Mouse (Mus musculus) WW6 (cell line): ENCODE data around the gene Spns1.
"Not testable (repeated sequence)": the region's sequence is repeated elsewhere in the genome, so short reads cannot be mapped to it uniquely, and the experiment has no call there.

Experiments used
- DNase-seq: peaks from one replicate; pipeline ENCODE4 v3.0.0-alpha.2; 2013; ENCODE audit warnings: low read depth, low spot score

Spns1 gene

DNA sequence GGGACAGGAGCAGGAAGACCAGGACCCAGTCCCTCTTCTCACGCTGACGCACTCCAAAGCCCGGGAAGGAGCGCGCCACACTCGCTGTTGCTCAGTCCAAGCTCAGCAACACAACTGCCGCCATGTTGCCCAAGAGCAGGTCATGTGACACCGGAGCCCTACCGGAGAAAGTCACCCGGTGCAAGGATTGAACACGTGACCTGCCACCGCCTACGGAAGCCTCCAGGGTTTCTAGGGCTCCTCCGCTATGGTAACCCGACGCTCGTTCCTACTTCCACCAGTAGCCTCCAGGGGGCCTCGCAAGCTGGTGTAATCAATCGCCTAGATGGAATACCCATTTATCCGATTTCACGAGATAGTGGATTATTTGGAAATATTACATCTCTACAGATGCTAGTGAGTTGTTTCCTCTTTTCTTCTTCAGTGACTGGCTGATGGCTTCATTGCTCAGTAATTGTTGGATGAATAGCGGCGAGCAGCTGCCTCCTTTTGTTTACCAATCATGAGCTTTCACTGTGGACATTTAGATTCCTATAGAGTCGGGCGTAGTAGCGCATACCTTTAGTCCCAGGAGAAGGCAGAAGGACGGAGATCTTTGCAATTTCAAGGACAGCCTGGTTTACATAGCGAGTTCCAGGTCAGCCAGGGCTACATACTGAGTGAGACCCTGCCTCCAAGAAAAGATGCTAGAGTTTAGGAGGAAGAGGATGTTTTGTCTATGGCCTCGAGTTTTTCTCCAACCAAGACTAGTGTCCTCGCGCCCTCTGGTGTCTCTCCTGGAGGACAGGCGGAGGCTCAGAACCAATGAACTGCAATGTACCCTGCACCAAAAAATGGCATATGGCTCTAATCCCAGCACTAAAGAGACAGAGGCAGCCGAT, at the start of gene Spns1:
Gene Spns1 (minus strand): TSS at position 173 of the 881 bp plus-strand sequence.
- DNase-seq = peak; percentile 92

DNA sequence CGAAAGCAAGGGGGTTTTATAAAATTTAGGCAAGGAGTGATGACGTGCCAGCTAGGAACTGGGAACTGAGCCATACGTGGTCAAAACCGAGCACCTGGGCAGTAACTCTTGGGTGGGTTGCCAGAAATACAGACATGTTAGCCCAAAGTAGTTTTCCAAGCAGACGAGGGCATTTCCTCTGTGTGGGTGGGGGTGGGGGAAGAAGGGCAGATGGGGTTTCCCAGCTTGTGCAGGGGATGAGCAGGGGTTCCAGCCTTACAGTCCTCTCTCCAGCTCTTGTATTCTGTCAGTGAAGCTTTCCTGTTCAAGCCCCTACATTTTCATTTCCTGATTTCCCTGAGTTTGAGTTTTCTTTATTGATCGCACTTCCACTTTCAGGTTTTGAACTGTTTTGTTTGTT, 46.9 kb upstream of the Spns1 start:
- no peak for DNase-seq

DNA sequence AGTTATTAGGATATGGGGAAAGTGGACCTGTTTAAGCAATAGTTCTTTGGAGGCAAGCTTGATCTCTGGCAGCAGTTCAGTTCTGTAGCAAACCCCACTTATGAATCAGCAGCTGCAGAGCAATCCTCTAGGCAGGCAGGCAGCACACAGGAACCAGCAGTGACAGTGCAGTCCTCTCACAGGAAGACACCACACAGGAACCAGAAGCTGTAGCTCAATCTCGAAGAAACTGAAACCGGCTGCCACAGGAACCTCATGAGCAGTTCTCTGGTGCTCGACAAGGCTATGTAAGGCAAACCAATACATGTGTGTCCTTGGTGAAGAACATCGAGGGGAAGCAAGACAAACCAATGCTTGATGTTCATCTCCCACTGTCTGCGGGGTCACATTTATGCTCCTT, 44.5 kb upstream of the Spns1 start:
- no peak for DNase-seq

DNA sequence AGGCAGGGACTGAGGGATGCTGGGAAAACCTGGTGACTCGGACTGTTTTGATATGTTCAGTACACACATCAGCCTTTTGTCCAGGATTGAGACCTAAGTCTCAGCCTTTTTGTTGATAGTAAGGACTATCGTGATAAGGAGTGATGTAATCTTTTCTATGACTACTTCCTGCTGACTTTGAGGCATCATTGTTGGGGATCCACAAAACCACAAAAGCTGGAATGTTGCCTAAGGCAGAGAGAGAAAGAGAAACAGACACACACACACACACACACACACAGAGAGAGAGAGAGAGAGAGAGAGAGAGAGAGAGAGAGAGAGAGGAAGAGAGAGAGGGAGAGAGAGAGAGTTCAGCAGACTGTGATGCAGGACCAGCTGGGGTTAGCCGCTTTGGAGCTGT, 41.2 kb upstream of the Spns1 start:
- DNase-seq = no peak

DNA sequence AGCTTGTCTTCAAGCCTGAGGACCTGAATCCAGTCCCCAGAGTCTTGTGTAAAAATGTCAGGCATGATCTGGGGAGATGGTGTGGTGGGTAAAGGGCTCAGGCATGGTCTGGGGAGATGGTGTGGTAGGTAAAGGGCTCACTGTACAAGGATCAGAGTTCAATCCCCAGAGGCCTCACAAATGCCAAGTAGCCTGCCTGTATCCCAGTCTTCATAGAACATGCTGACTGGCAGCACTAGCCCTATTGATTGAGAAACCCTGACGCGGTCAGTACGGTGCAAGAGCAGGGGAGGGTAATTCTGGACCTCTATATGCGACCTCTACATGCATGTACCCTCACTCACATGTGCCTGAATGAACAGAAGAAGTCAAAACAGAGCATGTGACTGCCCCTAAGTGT, 40.4 kb upstream of the Spns1 start:
- DNase-seq = no peak

DNA sequence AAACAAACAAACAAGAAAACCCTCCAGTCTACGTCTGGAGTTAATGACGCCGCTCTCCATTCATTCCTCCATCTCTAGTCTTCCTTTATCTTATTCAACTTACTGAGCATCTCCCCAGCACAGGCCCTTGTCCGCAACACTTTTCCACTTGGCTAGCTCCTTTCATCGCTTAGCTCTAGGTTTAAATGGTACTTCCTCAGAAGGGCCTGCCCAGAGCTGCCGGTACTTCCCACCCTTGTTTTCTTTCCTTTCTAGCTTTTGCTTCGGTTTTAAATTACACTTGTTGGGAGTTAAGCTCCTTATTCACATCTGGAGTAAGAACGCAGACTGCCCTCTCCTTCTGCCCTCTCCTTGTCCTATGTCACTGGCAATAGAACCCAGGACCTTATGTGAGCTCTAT, 39.8 kb upstream of the Spns1 start:
- DNase-seq = no peak

DNA sequence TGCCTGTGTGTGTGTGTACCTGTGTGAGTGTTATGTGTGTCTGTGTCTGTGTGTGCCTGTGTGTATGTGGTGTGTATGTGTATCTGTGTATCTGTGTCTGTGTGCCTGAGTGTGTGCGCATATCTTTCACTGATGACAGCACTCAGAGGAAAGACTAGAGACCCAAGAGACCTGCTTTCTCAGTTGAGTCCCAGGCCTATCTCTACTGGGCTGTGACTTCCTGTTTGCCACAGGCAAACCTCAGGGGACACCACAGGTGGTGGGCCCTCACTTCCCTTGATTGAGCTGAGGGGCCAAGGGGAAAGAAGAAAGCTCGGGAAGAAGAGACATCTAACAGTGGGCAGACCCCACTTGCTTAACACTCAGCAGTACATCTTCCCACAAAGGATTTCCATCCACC, 39.4 kb upstream of the Spns1 start:
- DNase-seq = no peak

DNA sequence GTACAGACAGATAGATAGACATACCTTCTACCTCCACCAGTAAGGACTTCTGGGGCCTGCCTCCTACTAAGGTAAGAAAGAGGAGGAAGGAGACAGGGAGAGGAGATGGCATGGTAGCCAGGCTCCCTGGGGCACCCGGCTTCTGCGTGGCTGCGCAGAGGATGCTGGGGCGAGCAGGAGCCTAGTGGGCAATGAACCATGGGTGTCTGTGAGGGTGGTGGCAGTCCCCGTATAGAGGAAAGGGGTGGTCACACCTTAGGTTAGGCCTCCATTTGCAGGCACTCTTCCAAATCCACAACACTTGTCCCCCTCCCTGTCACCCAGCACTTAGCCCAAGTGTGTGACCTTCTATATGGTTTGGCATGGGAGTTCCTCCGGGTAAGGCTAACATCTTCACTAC, 37.5 kb upstream of the Spns1 start, which contains the start of gene Cd19:
Gene Cd19 (minus strand): TSS at position 165 of the 400 bp plus-strand sequence.
- no peak for DNase-seq

DNA sequence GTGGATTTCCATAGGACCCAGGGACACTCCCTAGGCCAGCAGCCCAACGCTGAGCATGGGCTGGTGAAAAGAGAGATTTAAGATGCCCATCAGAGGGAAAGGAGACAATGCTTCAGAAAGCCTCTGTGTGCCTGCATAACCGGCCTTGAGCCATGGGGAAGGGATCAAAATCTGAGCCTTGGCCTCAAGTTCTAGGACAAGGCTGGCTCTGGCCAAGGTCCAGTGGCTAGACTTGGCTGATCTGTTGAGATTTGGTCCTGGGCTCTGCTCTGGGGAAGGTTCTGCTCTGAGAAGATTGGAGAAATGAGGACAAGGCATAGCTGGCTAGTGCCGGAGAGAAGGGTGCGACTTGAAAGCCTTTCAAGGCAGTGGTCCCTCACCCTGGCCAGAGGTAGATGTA, 33.8 kb upstream of the Spns1 start:
- DNase-seq = no peak

DNA sequence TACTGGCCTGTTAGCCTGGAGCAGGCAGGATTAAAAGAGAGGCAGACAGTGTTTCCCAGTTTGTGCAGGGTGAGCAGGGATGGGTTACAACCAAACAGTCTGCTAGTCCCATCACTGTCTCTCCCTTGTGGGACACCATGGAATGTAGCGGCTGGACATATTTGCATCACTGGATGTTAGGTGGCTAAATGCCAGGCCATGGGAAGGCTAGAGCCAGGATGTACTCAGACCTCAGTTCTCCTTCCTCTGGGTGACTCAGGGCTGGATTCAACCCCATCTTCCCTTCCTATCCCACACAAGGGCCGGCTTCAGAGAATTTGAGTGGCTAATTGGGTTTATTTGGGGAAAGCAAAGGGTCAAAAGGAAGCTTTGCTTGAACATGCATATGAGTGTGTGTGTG, 31.4 kb upstream of the Spns1 start:
- DNase-seq = no peak

DNA sequence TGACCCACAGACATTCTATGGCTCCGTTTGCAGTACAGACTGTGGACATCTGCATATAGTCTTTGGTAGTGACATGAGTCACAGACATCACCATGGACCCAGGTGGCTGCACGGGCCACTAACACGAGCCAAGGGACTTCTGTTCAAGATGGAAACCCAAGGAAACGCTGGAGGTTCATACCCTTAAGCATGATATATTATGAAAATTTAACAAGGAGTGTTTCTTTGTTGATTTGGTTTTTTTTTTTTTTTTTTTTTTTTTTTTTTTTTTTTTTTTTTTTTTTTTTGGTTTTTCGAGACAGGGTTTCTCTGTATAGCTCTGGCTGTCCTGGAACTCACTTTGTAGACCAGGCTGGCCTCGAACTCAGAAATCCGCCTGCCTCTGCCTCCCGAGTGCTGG, 25.3 kb upstream of the Spns1 start:
- DNase-seq = not testable (repeated sequence)

DNA sequence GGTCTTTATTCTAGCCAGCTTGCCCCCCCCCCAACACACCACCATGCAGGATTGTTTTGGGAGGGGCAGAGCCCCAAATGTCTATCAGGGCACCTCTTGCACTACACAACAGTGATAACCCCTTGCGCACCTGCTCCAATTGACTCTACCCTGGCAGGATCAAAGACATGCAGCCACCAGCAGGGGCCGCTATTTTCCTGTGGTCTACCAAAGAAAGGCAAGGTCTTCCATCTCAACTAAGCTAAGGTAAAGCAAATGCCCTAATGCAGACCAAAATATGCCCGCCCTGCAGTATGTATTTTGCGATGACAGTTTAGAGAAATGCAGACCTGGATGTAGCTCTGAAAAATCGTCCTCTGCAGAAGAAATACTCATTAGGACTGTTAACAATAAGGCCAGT, 22.3 kb upstream of the Spns1 start:
- DNase-seq = no peak

DNA sequence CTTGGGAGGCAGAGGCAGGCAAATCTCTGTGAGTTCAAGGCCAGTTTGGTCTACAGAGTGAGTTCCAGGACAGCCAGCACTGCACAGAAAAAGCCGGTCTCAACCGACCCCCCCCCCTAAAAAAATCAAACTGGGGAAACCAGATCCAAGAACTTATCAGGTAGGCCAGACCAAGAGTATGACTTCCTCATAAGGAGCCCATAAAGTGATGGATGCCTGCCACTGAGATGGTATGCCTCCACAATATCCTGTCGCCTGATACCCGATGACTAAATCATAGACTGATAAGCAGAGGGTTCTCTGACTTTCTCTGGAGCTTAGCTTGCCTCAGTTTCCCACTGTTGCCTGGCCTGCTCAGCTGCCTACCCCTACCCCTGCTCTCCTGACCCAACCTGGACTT, 20.6 kb upstream of the Spns1 start:
- DNase-seq = no peak

DNA sequence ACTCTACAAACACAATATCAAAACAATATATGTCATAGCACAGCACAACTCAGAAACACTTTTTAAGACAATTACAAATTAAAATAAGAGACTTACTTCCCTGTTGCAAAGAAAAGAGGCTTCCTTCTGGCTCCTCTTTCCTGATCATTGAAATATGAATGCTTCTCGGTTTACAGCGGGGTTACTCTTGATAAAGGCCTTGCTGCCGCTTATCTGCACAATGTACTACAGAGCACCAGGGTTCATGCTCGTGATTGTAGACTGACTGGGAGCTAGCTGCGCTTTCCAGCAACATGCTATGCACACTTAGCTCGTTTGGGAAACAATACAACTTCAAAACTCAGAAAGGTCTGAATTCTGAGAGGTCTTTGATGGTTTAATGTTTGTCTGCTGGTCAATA, 20.0 kb upstream of the Spns1 start:
- DNase-seq = no peak

DNA sequence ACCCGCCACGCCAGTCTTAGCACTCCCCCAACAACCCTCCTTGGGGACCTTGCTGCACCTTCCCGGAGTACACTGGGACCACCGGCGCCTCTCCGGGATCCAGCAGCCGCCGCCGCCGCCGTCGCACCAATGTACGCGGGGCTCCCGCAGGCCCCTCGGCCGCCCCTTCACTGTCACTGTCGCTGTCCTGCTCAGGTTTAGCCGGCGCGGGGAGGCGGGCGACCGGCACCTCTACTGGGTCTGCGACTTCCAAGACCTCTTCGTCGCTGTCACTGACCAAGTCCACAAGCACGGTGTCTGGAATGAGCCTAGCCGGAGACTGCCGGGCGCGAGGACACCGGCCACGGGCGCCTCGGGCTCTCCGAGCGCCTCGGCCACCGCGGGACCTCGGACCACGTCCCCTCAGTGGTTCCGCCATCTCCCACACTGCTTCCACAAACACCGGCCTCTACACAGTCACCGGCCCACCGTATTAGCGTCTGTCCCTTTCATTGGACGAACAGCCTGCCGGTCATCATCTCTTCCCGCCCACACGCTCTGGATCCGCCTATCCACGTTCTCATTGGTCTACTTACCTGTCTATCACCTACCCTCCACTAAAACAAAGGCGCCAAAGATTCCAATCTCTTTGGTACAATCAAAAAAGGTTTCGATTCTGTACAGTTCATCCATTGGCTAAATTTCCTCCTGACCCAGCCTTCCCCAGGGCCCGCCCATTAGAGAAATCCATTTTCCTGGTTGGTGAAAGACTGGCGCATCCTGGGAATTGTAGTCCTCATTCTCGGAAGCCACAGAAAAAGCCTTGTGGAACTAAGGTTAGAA, 19.3 kb upstream of the Spns1 start, which contains the start of gene Nfatc2ip:
Gene Nfatc2ip (minus strand): TSS at position 440 of the 822 bp plus-strand sequence.
- DNase-seq = peak; percentile 90

DNA sequence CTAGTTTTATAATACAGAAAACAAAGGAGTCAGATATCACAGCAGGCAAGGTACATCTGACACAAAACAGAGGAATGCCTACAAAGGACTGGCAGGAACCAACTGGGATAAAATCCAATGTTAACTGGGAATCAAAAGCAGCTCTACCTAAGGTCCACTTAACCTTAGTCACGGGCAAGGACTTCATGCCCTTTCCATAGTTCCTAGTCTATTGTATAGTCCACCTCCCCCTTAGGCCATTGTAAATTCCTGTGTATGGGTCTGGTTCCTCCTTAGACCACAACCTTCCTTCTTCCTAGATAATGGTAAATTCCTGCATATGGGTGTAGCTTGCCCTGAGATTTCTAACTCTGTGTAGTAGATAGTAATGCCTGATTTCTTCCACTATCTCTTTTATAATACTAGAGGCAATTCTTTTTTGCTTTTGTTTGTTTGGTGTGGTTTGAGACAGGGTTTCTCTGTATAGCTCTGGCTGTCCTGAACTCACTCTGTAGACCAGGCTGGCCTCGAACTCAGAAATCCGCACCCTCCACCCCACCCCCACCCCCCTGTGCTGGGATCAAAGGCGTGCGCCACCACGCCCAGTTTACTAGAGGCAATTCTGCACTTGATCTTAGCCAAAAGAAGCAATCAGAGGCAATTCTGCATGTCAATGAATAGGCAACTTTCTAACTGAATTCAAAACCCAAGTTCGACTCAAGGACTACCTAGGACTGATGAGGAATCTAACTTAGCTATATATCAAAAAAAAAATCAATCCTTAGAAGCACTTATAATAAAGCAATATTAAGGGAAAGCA, 15.0 kb upstream of the Spns1 start:
- peak; percentile 81 for DNase-seq

DNA sequence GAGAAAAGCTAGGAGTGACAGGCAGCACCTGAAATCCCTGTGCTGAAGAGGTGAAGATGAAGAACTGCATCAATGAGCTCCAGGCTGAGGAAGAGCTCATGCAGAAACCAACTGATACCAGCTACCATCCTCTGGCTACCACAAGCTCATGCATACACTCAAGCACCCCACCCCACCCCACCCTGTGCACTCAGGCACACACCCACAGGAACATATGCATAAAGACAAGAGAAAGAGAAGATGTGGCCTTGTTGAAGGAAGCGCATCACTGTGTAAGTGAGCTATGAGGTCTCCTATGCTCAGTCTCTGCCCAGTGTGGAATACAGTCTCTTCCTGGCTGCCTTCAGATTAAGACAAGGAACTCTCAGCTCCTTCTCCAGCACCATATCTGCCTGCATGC, 10.9 kb upstream of the Spns1 start:
- DNase-seq = no peak

DNA sequence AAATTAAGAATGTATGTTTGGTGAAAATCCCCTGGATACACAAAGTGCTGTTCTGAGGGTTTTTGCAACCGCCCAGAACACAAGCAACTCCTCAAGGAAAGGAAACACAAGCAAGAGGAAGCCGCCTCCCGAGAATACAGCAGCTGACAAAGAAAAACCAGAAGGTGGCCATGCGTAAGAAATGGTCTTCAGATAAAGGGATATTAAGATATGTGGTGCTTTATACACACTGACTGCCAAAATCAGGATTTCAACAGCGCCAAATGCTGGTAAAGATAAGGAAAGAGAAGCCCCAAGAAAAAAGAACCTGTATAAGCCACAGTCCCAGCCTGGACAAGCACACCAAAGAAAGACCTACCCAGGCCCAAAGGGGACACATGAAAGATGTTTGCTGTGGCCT, 6.3 kb upstream of the Spns1 start:
- DNase-seq = no peak

DNA sequence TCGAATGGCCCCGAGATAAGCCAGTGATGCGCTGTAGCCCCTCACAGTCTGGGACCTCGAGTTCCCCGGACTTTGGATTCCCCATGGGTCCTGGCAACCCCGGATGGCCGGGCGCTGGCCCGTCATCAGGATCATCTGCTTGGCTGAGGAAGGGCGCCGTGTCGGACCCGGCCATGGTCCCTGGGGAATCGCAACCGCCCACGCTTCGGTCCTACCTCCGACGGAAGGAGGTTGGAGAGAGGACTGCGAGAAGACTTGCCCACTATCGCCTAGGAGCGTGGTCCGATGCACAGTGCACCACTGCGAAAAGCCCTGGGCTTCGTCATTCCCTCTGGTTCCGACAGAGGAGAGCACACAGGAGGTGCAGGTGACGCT, 360 bp downstream of the Spns1 start:
- no peak for DNase-seq

DNA sequence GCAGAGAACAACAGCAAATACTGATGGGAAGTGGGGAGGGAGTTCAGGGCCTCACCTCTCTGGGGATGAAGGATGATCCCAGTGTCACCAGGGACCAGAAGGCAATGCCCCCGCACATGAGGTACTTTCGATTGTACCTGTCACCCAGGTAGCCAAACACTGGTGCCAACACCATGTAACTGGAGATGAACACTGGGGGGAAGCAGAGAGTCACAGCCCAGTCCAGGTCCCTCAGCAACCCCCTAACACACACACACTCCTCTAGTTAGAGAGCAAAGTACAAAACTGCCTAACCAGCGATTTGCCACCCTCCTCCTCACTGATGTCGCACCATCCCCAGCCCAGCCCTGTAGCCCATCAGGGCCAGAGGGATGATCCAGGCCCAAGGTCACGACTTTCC, 2.2 kb downstream of the Spns1 start:
- no peak for DNase-seq

DNA sequence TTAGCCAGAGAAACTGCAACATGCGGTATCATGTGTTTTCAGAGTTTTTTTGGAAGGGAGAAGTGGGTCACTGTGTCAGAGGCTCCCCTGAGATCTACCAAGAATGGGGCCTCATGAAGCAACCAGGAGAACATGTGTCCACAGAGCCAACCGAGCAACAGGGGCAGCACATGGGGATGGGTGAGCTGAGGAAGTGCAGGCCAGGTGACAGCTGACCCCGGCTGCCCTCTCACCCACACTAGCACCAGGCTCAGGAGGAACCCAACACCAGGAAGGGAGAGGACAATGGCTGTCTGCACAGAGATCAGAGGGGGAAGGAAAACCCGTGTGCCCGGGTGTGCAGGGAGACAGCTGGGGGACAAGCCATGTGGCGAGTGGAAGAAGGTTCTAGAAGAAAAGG, 2.7 kb downstream of the Spns1 start:
- no peak for DNase-seq

DNA sequence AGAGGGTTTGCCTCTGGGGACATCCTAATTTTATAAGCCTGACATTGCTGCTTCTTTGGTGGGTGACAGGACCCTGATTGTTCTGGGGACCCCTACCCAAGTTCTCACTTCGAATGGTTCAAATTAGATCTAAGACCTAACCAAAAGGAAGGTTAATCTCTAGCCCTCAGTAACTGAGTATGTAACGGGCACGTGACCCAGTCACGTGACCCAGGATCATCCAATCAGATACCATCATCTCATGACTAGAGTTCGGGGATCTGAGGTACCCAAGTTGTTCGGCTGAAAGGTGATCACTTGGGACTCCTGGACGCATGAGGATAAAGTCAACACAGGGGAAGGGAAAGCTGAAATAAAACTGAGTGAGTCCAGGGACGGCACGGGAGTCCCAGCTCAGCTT, 4.2 kb downstream of the Spns1 start:
- no peak for DNase-seq
